Mouse (Mus musculus) heart, adult 2 months (tissue): ENCODE measurements around the gene Gm266.

Source experiments
- CTCF ChIP-seq: fragments of 200-600 bp; IDR thresholded peaks from 2 replicates; pipeline ENCODE4 v1.8.1; 2022; ENCODE audit warnings: antibody characterized with exemption, mild to moderate bottlenecking, moderate library complexity
- POLR2A ChIP-seq: fragments of 200-500 bp; IDR thresholded peaks from 2 replicates; pipeline ENCODE4 v1.6.1; 2011; ENCODE audit warnings: mild to moderate bottlenecking, low read depth, low read length, control low read depth; ENCODE audit not compliant: insufficient read depth

- TF ChIP-seq POLR2A, result no peak
- TF ChIP-seq CTCF, result no peak
Observed at GRCm38 (mm10) chr12:111494931-111495330, 9.3 kb upstream of the Gm266 start.
